Mouse (Mus musculus) MEL (cell line): ENCODE data around the gene Csnk1g2. TPM values are rescaled to one million over a fixed set of nuclear protein-coding genes. Genes with fewer than 3 reads are reported as not detected.

ENCODE experiments used
- DNase-seq: peaks from one replicate; pipeline ENCODE4 v3.0.0; 2011; ENCODE audit warnings: low read depth, low spot score
- H3K27ac ChIP-seq: 2 replicates; pipeline ENCODE4 v1.5.1; 2012; ENCODE audit warnings: low read depth, mild to moderate bottlenecking, control low read depth, low read length, moderate library complexity; ENCODE audit not compliant: control insufficient read depth
- H3K27me3 ChIP-seq, 2 experiments: fragments of 150-350 bp in 1 of 2; sonication (generic) in 1 of 2; 2 replicates each; pipeline ENCODE4 v1.6.1; 2012; ENCODE audit warnings: low read length in 2 of 2, mild to moderate bottlenecking in 2 of 2, improper control_type of control experiment in 1 of 2, moderate library complexity in 1 of 2; ENCODE audit not compliant: insufficient read depth in 2 of 2, control insufficient read depth in 1 of 2
- H3K36me3 ChIP-seq, 2 experiments: 2 replicates each; pipeline ENCODE4 v1.6.1; 2012 to 2014; ENCODE audit warnings: low read length in 2 of 2, improper control_type of control experiment in 1 of 2, inconsistent platforms in 1 of 2, mild to moderate bottlenecking in 1 of 2; ENCODE audit not compliant: insufficient read depth in 2 of 2, control insufficient read depth in 1 of 2
- H3K4me1 ChIP-seq, 2 experiments: fragments of 150-350 bp in 1 of 2; sonication (generic) in 1 of 2; 2 replicates each; pipeline ENCODE4 v1.6.1; 2012; ENCODE audit warnings: low read length in 2 of 2, improper control_type of control experiment in 1 of 2, mild to moderate bottlenecking in 1 of 2; ENCODE audit not compliant: insufficient read depth in 2 of 2, control insufficient read depth in 1 of 2
- H3K4me3 ChIP-seq, 2 experiments: fragments of 150-350 bp in 1 of 2; sonication (generic) in 1 of 2; 2 replicates each; pipeline ENCODE4 v1.5.1; 2012; ENCODE audit warnings: low read depth in 2 of 2, low read length in 2 of 2, mild to moderate bottlenecking in 2 of 2, moderate library complexity in 2 of 2, control low read depth in 1 of 2, improper control_type of control experiment in 1 of 2; ENCODE audit not compliant: control insufficient read depth in 1 of 2, insufficient read depth in 1 of 2
- H3K79me2 ChIP-seq: 2 replicates; pipeline ENCODE4 v1.6.1; 2012; ENCODE audit warnings: mild to moderate bottlenecking, low read length, moderate library complexity; ENCODE audit not compliant: control insufficient read depth, poor library complexity, insufficient read depth
- H3K9ac ChIP-seq: 2 replicates; pipeline ENCODE4 v1.6.1; 2012; ENCODE audit warnings: low read depth, mild to moderate bottlenecking, control low read depth, low read length, moderate library complexity; ENCODE audit not compliant: control insufficient read depth, poor library complexity, severe bottlenecking
- H3K9me3 ChIP-seq: fragments of 150-350 bp; sonication (generic); replicated peaks from 2 replicates; pipeline ENCODE4 v1.6.1; 2012; ENCODE audit warnings: mild to moderate bottlenecking, low read length, improper control_type of control experiment, moderate library complexity; ENCODE audit not compliant: insufficient read depth
- CHD1 ChIP-seq: IDR thresholded peaks from 2 replicates; pipeline ENCODE4 v1.6.1; 2012; ENCODE audit warnings: low read depth, mild to moderate bottlenecking, inconsistent platforms, low read length, improper control_type of control experiment
- E2F4 ChIP-seq: IDR thresholded peaks from 2 replicates; pipeline ENCODE4 v1.6.1; 2011; ENCODE audit warnings: low read depth, low read length, improper control_type of control experiment, borderline replicate concordance
- ELF1 ChIP-seq: IDR thresholded peaks from 2 replicates; pipeline ENCODE4 v1.6.1; 2014; ENCODE audit warnings: low read depth, mild to moderate bottlenecking, inconsistent platforms, low read length, improper control_type of control experiment, moderate library complexity
- EP300 ChIP-seq, 2 experiments: IDR thresholded peaks; 2 replicates each; pipeline ENCODE4 v1.6.1; 2011; ENCODE audit warnings: improper control_type of control experiment in 2 of 2, low read length in 2 of 2, low read depth in 1 of 2, mild to moderate bottlenecking in 1 of 2
- ETS1 ChIP-seq: IDR thresholded peaks from 2 replicates; pipeline ENCODE4 v1.6.1; 2012; ENCODE audit warnings: low read depth, mild to moderate bottlenecking, inconsistent platforms, low read length, improper control_type of control experiment, moderate library complexity
- GATA1 ChIP-seq: IDR thresholded peaks from 2 replicates; pipeline ENCODE4 v1.6.1; 2011; ENCODE audit warnings: low read depth, low read length, improper control_type of control experiment
- HCFC1 ChIP-seq: IDR thresholded peaks from 2 replicates; pipeline ENCODE4 v1.6.1; 2012; ENCODE audit warnings: low read depth, mild to moderate bottlenecking, inconsistent platforms, low read length, improper control_type of control experiment, moderate library complexity
- JUND ChIP-seq: IDR thresholded peaks from 2 replicates; pipeline ENCODE4 v1.6.1; 2011; ENCODE audit warnings: low read depth, mild to moderate bottlenecking, improper control_type of control experiment, low read length
- MAFK ChIP-seq: IDR thresholded peaks from 2 replicates; pipeline ENCODE4 v1.6.1; 2011; ENCODE audit warnings: low read depth, mild to moderate bottlenecking, low read length, improper control_type of control experiment, borderline replicate concordance
- MAX ChIP-seq: IDR thresholded peaks from 2 replicates; pipeline ENCODE4 v1.6.1; 2011; ENCODE audit warnings: low read length, improper control_type of control experiment
- MAZ ChIP-seq: IDR thresholded peaks from 2 replicates; pipeline ENCODE4 v1.6.1; 2012; ENCODE audit warnings: low read depth, mild to moderate bottlenecking, inconsistent platforms, low read length, improper control_type of control experiment
- MEF2A ChIP-seq: IDR thresholded peaks from 2 replicates; pipeline ENCODE4 v1.6.1; 2014; ENCODE audit warnings: low read depth, mild to moderate bottlenecking, inconsistent platforms, low read length, improper control_type of control experiment; ENCODE audit not compliant: poor library complexity, insufficient replicate concordance, severe bottlenecking; ENCODE audit errors: extremely low read depth
- MYC ChIP-seq: IDR thresholded peaks from 2 replicates; pipeline ENCODE4 v1.6.1; 2011; ENCODE audit warnings: low read depth, mild to moderate bottlenecking, low read length, improper control_type of control experiment, moderate library complexity
- NELFE ChIP-seq: IDR thresholded peaks from 2 replicates; pipeline ENCODE4 v1.6.1; 2011; ENCODE audit warnings: low read depth, low read length, improper control_type of control experiment
- NRF1 ChIP-seq: IDR thresholded peaks from 2 replicates; pipeline ENCODE4 v1.6.1; 2014; ENCODE audit warnings: low read depth, mild to moderate bottlenecking, inconsistent platforms, low read length, improper control_type of control experiment, moderate library complexity; ENCODE audit not compliant: poor library complexity, insufficient read depth, severe bottlenecking
- POLR2A ChIP-seq, 2 experiments: IDR thresholded peaks; 2 replicates each; pipeline ENCODE4 v1.6.1; 2011 to 2012; ENCODE audit warnings: low read length in 2 of 2, mild to moderate bottlenecking in 2 of 2, control low read depth in 1 of 2, improper control_type of control experiment in 1 of 2, low read depth in 1 of 2, moderate library complexity in 1 of 2; ENCODE audit not compliant: control insufficient read depth in 1 of 2, insufficient read depth in 1 of 2, poor library complexity in 1 of 2
- POLR2AphosphoS2 ChIP-seq: IDR thresholded peaks from 2 replicates; pipeline ENCODE4 v1.6.1; 2011; ENCODE audit warnings: low read length, improper control_type of control experiment
- POLR2AphosphoS5 ChIP-seq: IDR thresholded peaks from 2 replicates; pipeline ENCODE4 v1.6.1; 2012; ENCODE audit warnings: low read depth, borderline replicate concordance, mild to moderate bottlenecking, inconsistent platforms, low read length, moderate library complexity, mixed read lengths
- RAD21 ChIP-seq: IDR thresholded peaks from 2 replicates; pipeline ENCODE4 v1.6.1; 2011; ENCODE audit warnings: mild to moderate bottlenecking, low read depth, low read length, improper control_type of control experiment
- RCOR1 ChIP-seq: IDR thresholded peaks from 2 replicates; pipeline ENCODE4 v1.6.1; 2012; ENCODE audit warnings: low read depth, mild to moderate bottlenecking, inconsistent platforms, low read length, improper control_type of control experiment
- SMC3 ChIP-seq: IDR thresholded peaks from 2 replicates; pipeline ENCODE4 v1.6.1; 2011; ENCODE audit warnings: low read depth, low read length, improper control_type of control experiment
- TAL1 ChIP-seq: IDR thresholded peaks from 2 replicates; pipeline ENCODE4 v1.6.1; 2012; ENCODE audit warnings: mild to moderate bottlenecking, inconsistent platforms, low read length, moderate library complexity, mixed read lengths
- TBP ChIP-seq: IDR thresholded peaks from 2 replicates; pipeline ENCODE4 v1.8.0; 2011; ENCODE audit warnings: low read depth, low read length, improper control_type of control experiment
- TCF12 ChIP-seq: IDR thresholded peaks from 2 replicates; pipeline ENCODE4 v1.6.1; 2014; ENCODE audit warnings: low read depth, mild to moderate bottlenecking, inconsistent platforms, low read length, improper control_type of control experiment, moderate library complexity
- USF1 ChIP-seq: IDR thresholded peaks from 2 replicates; pipeline ENCODE4 v1.6.1; 2014; ENCODE audit warnings: low read depth, mild to moderate bottlenecking, inconsistent platforms, low read length, improper control_type of control experiment, moderate library complexity
- ZC3H11A ChIP-seq: IDR thresholded peaks from 2 replicates; pipeline ENCODE4 v1.6.1; 2012; ENCODE audit warnings: low read depth, mild to moderate bottlenecking, inconsistent platforms, low read length, improper control_type of control experiment
- ZKSCAN1 ChIP-seq: IDR thresholded peaks from 2 replicates; pipeline ENCODE4 v1.6.1; 2012; ENCODE audit warnings: low read depth, mild to moderate bottlenecking, inconsistent platforms, low read length, improper control_type of control experiment, moderate library complexity
- ZMIZ1 ChIP-seq: IDR thresholded peaks from 2 replicates; pipeline ENCODE4 v1.6.1; 2012; ENCODE audit warnings: low read depth, mild to moderate bottlenecking, inconsistent platforms, low read length, improper control_type of control experiment, moderate library complexity
- polyA plus RNA-seq, 2 experiments: library from polyadenylated mRNA; stranded (reverse) in 1 of 2; unstranded in 1 of 2; fragments of >175 nt in 1 of 2; fragments of >200 nt in 1 of 2; gene quantifications; 2 replicates each; pipeline versions ENCODE4 v1.2.1 to v1.2.4; 2012; ENCODE audit warnings: low replicate concordance in 2 of 2, low read depth in 1 of 2; ENCODE audit not compliant: insufficient read length in 2 of 2, insufficient read depth in 1 of 2, missing spikeins in 1 of 2
- total RNA-seq: library from RNA; depleted of rRNA; stranded (reverse); fragments of 300-350 nt; gene quantifications from 2 replicates; pipeline ENCODE4 v1.2.3, GENCODE M21; 2012

Gene Csnk1g2
- total and polyA plus RNA-seq, 3 experiments = 132 to 231 TPM; not detected in 1

DNA sequence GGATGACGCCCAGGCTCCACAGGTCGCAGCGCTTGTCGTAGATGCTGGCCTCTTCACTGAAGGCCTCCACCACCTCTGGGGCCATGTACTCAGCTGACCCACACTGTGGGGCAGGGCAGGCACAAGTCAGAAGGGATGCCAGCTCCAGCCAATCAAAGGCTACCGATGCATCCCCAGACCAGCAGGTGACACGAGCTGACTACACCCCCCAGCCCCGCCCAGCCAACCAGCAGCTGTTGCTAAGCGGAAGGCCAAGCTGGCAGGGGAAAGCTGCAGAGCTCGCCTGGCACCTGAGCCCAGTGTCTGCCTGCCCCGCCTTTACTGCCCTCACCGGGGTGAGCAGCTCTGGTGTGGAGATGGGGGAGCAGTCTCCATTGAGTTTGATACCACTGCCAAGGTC, 46.0 kb downstream of the Csnk1g2 start:
- no peaks in the 10 kb centered on the region for H3K9me3 ChIP-seq
- H3K27ac ChIP-seq = no peak overlapping the region
- peaks cover 4 to 16% of the 10 kb centered on the region in 2 experiments for H3K4me1 ChIP-seq
- DNase-seq = no peak
- H3K27me3 ChIP-seq = no peaks in the 10 kb centered on the region
- H3K4me3 ChIP-seq = no peak overlapping the region
- no peak overlapping the region for H3K9ac ChIP-seq
- peaks cover 16% of the 10 kb centered on the region for H3K79me2 ChIP-seq
- H3K36me3 ChIP-seq = peaks cover 2 to 16% of the 10 kb centered on the region in 2 experiments
- no peak for TF ChIP-seq NELFE
- no peak for TF ChIP-seq SMC3
- TF ChIP-seq MAZ = no peak
- no peak for TF ChIP-seq POLR2AphosphoS2
- TF ChIP-seq MAFK = no peak
- no peak for TF ChIP-seq MEF2A
- no peak for TF ChIP-seq MYC
- no peak for TF ChIP-seq POLR2AphosphoS5
- no peak for TF ChIP-seq ZC3H11A
- no peak for TF ChIP-seq JUND
- TF ChIP-seq ELF1 = no peak
- no peak for TF ChIP-seq GATA1
- TF ChIP-seq USF1 = no peak
- TF ChIP-seq CHD1 = no peak
- TF ChIP-seq ETS1 = no peak
- no peak for TF ChIP-seq TBP

DNA sequence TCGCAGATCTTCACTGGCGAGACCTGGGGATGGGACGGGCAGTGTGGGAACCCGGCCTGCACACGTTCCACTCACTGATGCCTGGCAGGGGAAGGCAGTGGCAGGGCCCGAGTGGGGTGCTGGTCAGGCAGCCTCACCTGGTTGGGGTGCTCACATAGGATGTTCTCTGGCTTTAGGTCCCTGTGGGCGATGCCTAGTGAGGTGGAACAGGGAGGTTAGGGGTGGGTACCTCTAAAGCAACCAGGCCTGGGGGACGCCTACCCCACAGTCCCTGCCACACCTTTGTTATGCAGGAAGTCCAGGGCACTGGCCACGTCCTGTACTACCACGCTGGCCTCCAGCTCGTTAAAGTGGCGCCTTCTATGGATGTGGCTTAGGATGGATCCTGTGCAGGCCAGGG, 46.4 kb downstream of the Csnk1g2 start:
- DNase-seq = no peak
- Histone ChIP-seq H3K4me3 (no peak overlapping the region), H3K79me2 (peaks cover 20% of the 10 kb centered on the region), H3K9ac (no peak overlapping the region), H3K9me3 (no peaks in the 10 kb centered on the region), H3K27me3 (no peaks in the 10 kb centered on the region), H3K36me3 (peaks cover 2 to 16% of the 10 kb centered on the region in 2 experiments), H3K4me1 (peaks cover 3 to 15% of the 10 kb centered on the region in 2 experiments), H3K27ac (no peak overlapping the region)
- TF ChIP-seq GATA1 (no peak), TCF12 (no peak), RCOR1 (no peak), NRF1 (no peak), ELF1 (no peak), NELFE (no peak), EP300 (IDR thresholded peaks at IDR 0.05; ENCODE audit: low read depth in 1 of 2, low read length in 2 of 2) (no peak), RAD21 (no peak), ZKSCAN1 (no peak), HCFC1 (no peak), TAL1 (no peak), E2F4 (no peak), MAX (no peak), MAFK (no peak), POLR2A (IDR thresholded peaks at IDR 0.05; ENCODE audit: control insufficient read depth in 1 of 2, insufficient read depth in 1 of 2, low read depth in 1 of 2, low read length in 2 of 2, poor library complexity in 1 of 2) (no peak), TBP (no peak), ZMIZ1 (no peak), MAZ (no peak)
